Mouse (Mus musculus) lung, postnatal 14 days (tissue): ENCODE data around the gene Zfp108.

Source experiments
- DNase-seq: peaks from one replicate; pipeline ENCODE4 v3.0.0; 2021

Gene Zfp108

GRCm38 (mm10) chr7:24286916-24287315, 32.3 kb downstream of the Zfp108 start:
- DNase-seq, result no peak

GRCm38 (mm10) chr7:24287670-24288069, 33.1 kb downstream of the Zfp108 start:
- no peak for DNase-seq

- no peak for DNase-seq
Observed at GRCm38 (mm10) chr7:24288512-24288911, 33.9 kb downstream of the Zfp108 start.

- no peak for DNase-seq
Observed at GRCm38 (mm10) chr7:24290106-24290693, 35.6 kb downstream of the Zfp108 start.

GRCm38 (mm10) chr7:24291387-24292090, 36.9 kb downstream of the Zfp108 start:
- no peak for DNase-seq

GRCm38 (mm10) chr7:24293061-24293851, 38.7 kb downstream of the Zfp108 start:
- no peak for DNase-seq

- DNase-seq, result no peak
Observed at GRCm38 (mm10) chr7:24294763-24295162, 40.2 kb downstream of the Zfp108 start.

GRCm38 (mm10) chr7:24295376-24295775, 40.8 kb downstream of the Zfp108 start:
- no peak for DNase-seq

GRCm38 (mm10) chr7:24296386-24296785, 41.8 kb downstream of the Zfp108 start:
- no peak for DNase-seq

GRCm38 (mm10) chr7:24297361-24298095, 42.9 kb downstream of the Zfp108 start:
- no peak for DNase-seq

- DNase-seq, result no peak
Observed at GRCm38 (mm10) chr7:24298635-24298972, 44.0 kb downstream of the Zfp108 start.

GRCm38 (mm10) chr7:24298973-24299708, 44.5 kb downstream of the Zfp108 start:
- DNase-seq, result peak; percentile 61

- no peak for DNase-seq
Observed at GRCm38 (mm10) chr7:24299823-24300481, 45.4 kb downstream of the Zfp108 start.

GRCm38 (mm10) chr7:24300771-24301282, 46.2 kb downstream of the Zfp108 start, which contains the start of gene Zfp61:
TSS of gene Zfp61 (minus strand) at chr7:24301232.
- peak; percentile 51 for DNase-seq
